Mouse (Mus musculus) forebrain, embryonic 16.5 days (tissue): ENCODE results near the gene E2f7. TPM values are rescaled to one million over a fixed set of nuclear protein-coding genes. Genes with fewer than 3 reads are reported as not detected.

Experiments
- ATAC-seq: fragments of 200-750 bp; cut with Nextera tagmentation; 2 replicates; pipeline ENCODE4 v1.8.0; 2017; ENCODE audit warnings: mild to moderate bottlenecking, moderate library complexity
- H3K27ac ChIP-seq: fragments of 300-500 bp; sonication (generic); 2 replicates; pipeline ENCODE4 v1.5.1; 2014; ENCODE audit warnings: low read length, control low read depth
- H3K27me3 ChIP-seq: fragments of 300-500 bp; sonication (generic); replicated peaks from 2 replicates; pipeline ENCODE4 v1.6.1; 2014; ENCODE audit warnings: low read length; ENCODE audit not compliant: control insufficient read depth, insufficient read depth
- H3K36me3 ChIP-seq: fragments of 300-500 bp; sonication (generic); 2 replicates; pipeline ENCODE4 v1.6.1; 2014; ENCODE audit not compliant: control insufficient read depth, insufficient read depth
- H3K4me1 ChIP-seq: fragments of 300-500 bp; sonication (generic); replicated peaks from 2 replicates; pipeline ENCODE4 v1.6.1; 2014; ENCODE audit warnings: low read length; ENCODE audit not compliant: control insufficient read depth, insufficient read depth
- H3K4me2 ChIP-seq: fragments of 300-500 bp; sonication (generic); 2 replicates; pipeline ENCODE4 v1.6.1; 2014; ENCODE audit warnings: mild to moderate bottlenecking, low read length, control low read depth
- H3K4me3 ChIP-seq: fragments of 300-500 bp; sonication (generic); replicated peaks from 2 replicates; pipeline ENCODE4 v1.5.1; 2014; ENCODE audit warnings: mild to moderate bottlenecking, low read length, control low read depth
- H3K9ac ChIP-seq: fragments of 300-500 bp; sonication (generic); replicated peaks from 2 replicates; pipeline ENCODE4 v1.6.1; 2014; ENCODE audit warnings: low read depth, low read length, control low read depth
- H3K9me3 ChIP-seq: fragments of 300-500 bp; sonication (generic); 2 replicates; pipeline ENCODE4 v1.6.1; 2016; ENCODE audit warnings: low read length; ENCODE audit not compliant: control insufficient read depth
- WGBS: fragments of 180-500 bp; shearing (Covaris S2); extraction: QIAGEN DNeasy Blood & Tissue Kit; methylation state at CpG from one replicate; pipeline ENCODE4 v1.1.7; 2014; 5-methylcytosine and 5-hydroxymethylcytosine counted together
- polyA plus RNA-seq: library from polyadenylated mRNA; unstranded; fragments of >200 nt; fragmentation: Nextera tagmentation; extraction: Ambion mirVana; gene quantifications from 2 replicates; pipeline ENCODE4 v1.2.1, GENCODE M21; 2015

E2f7 gene
- polyA plus RNA-seq, 1 experiment from 2014 or later: 13.8 TPM

DNA sequence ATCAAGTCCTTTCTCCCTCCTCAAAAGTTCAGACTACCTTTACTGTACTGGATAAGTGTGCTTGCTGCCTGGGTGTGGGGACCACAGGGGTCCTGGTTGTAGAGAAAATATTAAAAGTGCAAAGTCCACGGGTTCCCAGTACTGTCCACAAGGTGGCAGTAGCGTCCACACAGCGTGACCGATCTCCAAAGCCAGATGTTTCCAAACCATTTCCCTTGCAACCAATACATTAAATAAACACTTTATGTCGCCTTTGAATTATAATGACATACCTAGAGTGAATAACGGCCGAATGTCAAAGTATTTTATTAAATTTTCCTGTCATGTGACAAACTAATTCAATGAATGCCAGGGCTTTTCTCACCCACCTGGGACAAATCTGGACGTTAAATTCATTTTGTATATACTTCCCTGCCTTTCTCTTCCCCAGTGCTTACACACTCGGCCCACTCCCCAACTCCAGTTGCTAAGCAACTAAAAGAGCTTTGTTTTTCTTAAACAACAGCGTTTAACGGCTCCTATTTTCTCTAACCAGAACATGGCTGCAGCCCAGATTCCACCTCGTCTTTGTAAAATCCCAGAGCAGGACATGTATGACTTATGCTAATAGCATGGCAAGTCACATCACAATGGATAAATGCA is 49.4 kb downstream of the E2f7 start:
- no peaks in the 10 kb centered on the region for H3K27me3 ChIP-seq
- peak; percentile 74 for ATAC-seq
- no peak overlapping the region for H3K27ac ChIP-seq
- H3K4me2 ChIP-seq: peak overlapping the region; percentile 44
- H3K9ac ChIP-seq: no peak overlapping the region
- peak overlapping the region; percentile 3; the same call in 1 of the 2 replicates for H3K4me3 ChIP-seq
- peaks cover 4% of the 10 kb centered on the region for H3K4me1 ChIP-seq
- H3K36me3 ChIP-seq: no peaks in the 10 kb centered on the region
- WGBS: 4% methylated on average over 12 of the region's 12 CpGs
- no peaks in the 10 kb centered on the region for H3K9me3 ChIP-seq

DNA sequence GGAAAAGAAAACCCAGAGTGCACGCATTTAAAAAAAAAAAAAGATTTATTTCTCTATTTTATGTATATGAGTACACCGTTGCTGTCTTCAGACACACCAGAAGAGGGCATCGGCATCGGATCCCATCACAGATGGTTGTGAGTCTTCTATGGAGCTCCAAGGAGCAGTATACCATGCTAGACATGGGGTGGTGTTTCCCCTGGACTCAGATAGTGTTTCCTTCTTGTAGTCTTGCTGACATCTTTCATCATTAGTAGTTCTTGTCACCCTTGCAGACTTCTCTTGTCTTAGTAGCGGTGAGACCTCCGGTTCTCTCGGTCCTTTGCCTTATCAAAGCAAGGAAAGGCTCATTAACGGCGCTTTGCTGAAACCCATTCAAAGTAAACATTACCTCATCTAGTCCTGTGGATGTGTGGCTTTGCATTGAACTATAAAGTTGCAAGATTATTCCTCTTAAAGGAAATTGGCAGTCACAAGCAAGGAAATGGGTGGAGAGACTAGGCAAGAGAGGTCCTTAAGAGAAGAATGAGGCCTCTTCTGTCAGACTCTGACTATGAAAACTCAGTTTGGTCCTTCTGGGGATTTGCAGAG is 50.1 kb downstream of the E2f7 start:
- Histone ChIP-seq H3K4me2 (no peak overlapping the region; the same call in none of the 2 replicates), H3K4me3 (no peak overlapping the region), H3K9me3 (no peaks in the 10 kb centered on the region), H3K36me3 (no peaks in the 10 kb centered on the region), H3K9ac (no peak overlapping the region), H3K4me1 (peaks cover 4% of the 10 kb centered on the region), H3K27me3 (no peaks in the 10 kb centered on the region), H3K27ac (no peak overlapping the region)
- peak; percentile 55; the same call in 1 of the 2 replicates for ATAC-seq
- WGBS: 53% methylated on average over 9 of the region's 9 CpGs

- no peak overlapping the region for H3K4me2 ChIP-seq
- no peak for ATAC-seq
- H3K9ac ChIP-seq: no peak overlapping the region
- H3K9me3 ChIP-seq: no peaks in the 10 kb centered on the region
- no peaks in the 10 kb centered on the region for H3K27me3 ChIP-seq
- no peaks in the 10 kb centered on the region for H3K4me1 ChIP-seq
- no peak overlapping the region for H3K4me3 ChIP-seq
- WGBS: 89% methylated on average over 3 of the region's 3 CpGs
- no peak overlapping the region for H3K27ac ChIP-seq
- no peaks in the 10 kb centered on the region for H3K36me3 ChIP-seq
These were observed 56.1 kb downstream of the E2f7 start for GRCm38 (mm10) chr10:110801296-110801695.

DNA sequence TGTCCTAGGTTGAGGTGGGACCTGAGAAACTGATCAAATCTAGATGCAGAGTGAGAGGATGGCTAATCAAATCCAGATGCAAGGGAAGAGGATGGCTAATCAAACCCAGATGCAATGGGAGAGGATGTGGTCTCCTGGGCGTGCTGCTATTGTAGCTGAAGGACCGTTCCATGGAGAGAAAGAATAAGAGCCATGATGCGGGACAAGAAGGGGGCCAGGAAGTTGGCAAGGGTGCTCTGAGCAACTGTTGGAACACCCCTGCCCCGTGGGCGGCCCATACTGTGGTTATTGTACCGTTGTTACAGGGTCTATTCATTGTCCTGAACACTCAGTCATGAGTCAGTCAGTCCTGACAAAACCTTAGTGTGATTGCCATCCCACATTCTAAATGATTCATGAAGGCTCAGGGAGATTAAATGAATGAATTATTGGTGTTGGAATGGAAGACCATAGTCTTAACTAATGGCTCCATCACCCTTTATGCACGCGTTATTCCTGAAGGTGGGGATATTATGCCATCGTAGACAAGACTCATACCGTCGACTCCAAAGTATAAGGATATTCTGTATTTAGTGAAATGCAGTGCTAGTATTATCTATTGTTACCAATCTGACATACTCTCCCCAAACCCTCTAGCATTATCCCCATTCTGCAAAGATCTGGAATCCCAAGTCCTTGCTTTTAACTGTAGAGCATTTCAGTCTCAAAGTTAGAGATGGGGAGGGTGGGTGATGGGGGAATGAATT is 59.2 kb downstream of the E2f7 start:
- WGBS: 77% methylated on average over 11 of the region's 11 CpGs
- H3K9me3 ChIP-seq: no peaks in the 10 kb centered on the region
- H3K4me3 ChIP-seq: no peak overlapping the region
- H3K4me2 ChIP-seq: no peak overlapping the region
- H3K4me1 ChIP-seq: no peaks in the 10 kb centered on the region
- H3K9ac ChIP-seq: no peak overlapping the region
- H3K36me3 ChIP-seq: no peaks in the 10 kb centered on the region
- peak; percentile 36; the same call in 1 of the 2 replicates for ATAC-seq
- H3K27me3 ChIP-seq: no peaks in the 10 kb centered on the region
- H3K27ac ChIP-seq: no peak overlapping the region

DNA sequence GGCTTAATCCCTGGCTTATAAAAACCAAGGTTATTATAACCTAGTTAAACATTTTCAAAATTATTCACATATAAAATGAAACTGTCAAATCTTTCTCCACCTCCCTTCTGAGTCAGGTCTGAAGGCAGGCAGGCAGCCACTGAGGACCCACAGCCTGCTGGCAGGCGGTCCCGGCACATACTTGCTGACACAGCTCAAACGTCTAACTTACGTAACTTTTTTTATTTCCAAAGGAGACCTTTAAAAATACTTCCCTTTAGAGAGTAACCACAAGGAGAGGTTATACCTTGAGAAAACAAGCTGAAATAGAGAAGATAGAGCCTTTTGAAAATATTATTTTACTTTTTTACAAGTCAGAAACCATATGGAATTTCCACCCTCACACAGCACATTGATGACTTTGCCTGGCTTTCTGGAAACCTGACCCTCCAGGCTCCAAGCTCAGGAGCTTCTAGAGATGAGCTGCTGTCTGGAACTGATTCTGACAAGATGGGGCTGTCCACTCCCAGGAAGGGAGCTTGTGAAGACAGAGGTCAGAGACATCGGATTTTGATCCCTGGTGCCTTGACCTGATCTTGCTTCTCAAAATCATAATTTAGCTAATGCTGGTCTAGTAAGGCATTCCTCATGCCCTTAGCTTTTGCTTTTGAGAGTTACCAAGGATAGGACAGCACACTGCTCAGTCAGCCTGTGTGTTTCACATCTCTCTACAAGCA is 59.9 kb downstream of the E2f7 start:
- WGBS: 85% methylated on average over 5 of the region's 5 CpGs

GRCm38 (mm10) chr10:110806471-110806870 is 61.2 kb downstream of the E2f7 start:
- no peak overlapping the region for H3K4me2 ChIP-seq
- no peak overlapping the region for H3K27ac ChIP-seq
- H3K9me3 ChIP-seq: no peaks in the 10 kb centered on the region
- no peaks in the 10 kb centered on the region for H3K27me3 ChIP-seq
- 88% methylated on average over 8 of the region's 8 CpGs for WGBS
- H3K36me3 ChIP-seq: no peaks in the 10 kb centered on the region
- H3K4me3 ChIP-seq: no peak overlapping the region
- no peak overlapping the region for H3K9ac ChIP-seq
- ATAC-seq: no peak
- no peaks in the 10 kb centered on the region for H3K4me1 ChIP-seq

More for the DNA sequence above, 59.9 kb downstream of the E2f7 start:
- Histone ChIP-seq H3K27ac (no peak overlapping the region), H3K9me3 (no peaks in the 10 kb centered on the region), H3K27me3 (no peaks in the 10 kb centered on the region), H3K4me3 (no peak overlapping the region), H3K9ac (no peak overlapping the region), H3K4me2 (no peak overlapping the region), H3K4me1 (no peaks in the 10 kb centered on the region), H3K36me3 (no peaks in the 10 kb centered on the region)
- ATAC-seq: no peak

- 37% methylated on average over 2 of the region's 2 CpGs for WGBS
- Histone ChIP-seq H3K9me3 (no peaks in the 10 kb centered on the region), H3K9ac (no peak overlapping the region), H3K27ac (no peak overlapping the region), H3K4me3 (no peak overlapping the region), H3K4me1 (peaks cover 4% of the 10 kb centered on the region; the same call in 1 of the 2 replicates), H3K4me2 (no peak overlapping the region), H3K36me3 (no peaks in the 10 kb centered on the region), H3K27me3 (no peaks in the 10 kb centered on the region)
- ATAC-seq: no peak
These were observed 65.3 kb downstream of the E2f7 start for GRCm38 (mm10) chr10:110810528-110810927.

DNA sequence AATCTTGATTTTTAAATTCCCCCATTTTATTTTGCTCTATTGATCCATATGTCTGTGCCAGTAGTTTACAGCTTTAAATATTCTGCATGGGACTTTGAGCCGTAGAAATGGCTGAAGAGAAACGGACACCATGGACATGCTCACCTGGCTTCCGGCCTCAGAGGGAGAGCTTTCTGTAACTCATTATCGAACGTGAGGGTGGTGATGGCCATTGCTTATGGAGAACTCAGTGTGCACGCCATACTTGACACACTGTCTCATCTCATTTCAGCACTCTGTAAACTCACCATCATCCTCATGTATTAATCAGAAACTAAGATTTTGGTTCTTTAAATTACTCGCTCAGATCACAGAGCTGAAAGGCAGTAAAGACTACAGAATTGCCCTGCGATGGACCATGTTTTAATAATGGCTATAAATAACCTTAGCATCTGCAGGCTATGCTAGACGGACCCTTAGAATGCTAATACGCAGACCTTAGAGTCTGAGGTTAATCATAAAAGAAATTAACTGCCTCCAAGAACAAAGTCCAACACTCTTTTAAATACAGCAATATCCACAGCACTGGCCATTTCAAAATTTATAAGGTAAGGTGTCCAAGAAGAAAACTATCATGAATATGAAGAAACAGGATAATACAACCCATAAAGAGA is 66.1 kb downstream of the E2f7 start:
- peaks cover 4% of the 10 kb centered on the region; the same call in 1 of the 2 replicates for H3K4me1 ChIP-seq
- H3K9ac ChIP-seq: no peak overlapping the region
- H3K36me3 ChIP-seq: no peaks in the 10 kb centered on the region
- H3K4me2 ChIP-seq: no peak overlapping the region
- ATAC-seq: no peak
- H3K4me3 ChIP-seq: no peak overlapping the region
- no peaks in the 10 kb centered on the region for H3K9me3 ChIP-seq
- 85% methylated on average over 10 of the region's 10 CpGs for WGBS
- H3K27me3 ChIP-seq: no peaks in the 10 kb centered on the region
- no peak overlapping the region for H3K27ac ChIP-seq
